Mouse (Mus musculus) adrenal gland, postnatal 4 days (tissue): ENCODE data around the gene H2afy2. TPM values are rescaled to one million over a fixed set of nuclear protein-coding genes. Genes with fewer than 3 reads are reported as not detected.

Experiments used
- DNase-seq, 2 experiments: peaks; one replicate each; pipeline ENCODE4 v3.0.0; 2021 to 2022; ENCODE audit warnings: low spot score in 2 of 2, mixed read lengths in 2 of 2
- total RNA-seq, 2 experiments: library from RNA; stranded (reverse); gene quantifications; 2 replicates each; pipeline ENCODE4 v1.2.3; 2021

The H2afy2 gene
- total RNA-seq, 2 experiments from 2014 or later, result 35.2 to 35.4 TPM

DNA sequence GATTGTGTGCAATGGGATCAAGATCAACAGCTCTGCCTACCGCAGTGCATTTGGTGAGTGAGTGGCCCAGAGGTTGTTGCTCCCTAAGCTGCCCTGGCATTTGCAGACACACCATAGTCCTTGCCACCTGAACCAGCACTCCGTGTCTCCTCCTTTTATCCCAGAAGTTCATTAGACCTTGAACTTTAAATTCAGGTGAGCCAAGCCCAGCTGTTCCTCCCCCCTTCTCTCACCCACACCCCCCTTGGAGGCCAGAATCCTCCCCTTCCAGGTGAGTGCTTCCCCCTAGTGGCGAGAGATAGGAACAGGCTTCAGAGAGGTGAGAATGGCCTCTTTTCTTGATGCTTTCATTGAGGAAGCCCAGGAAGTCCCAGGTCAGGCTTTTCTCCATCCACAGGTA is 49.6 kb downstream of the H2afy2 start:
- peak in 1 of 2 experiments; percentile 25 for DNase-seq

DNA sequence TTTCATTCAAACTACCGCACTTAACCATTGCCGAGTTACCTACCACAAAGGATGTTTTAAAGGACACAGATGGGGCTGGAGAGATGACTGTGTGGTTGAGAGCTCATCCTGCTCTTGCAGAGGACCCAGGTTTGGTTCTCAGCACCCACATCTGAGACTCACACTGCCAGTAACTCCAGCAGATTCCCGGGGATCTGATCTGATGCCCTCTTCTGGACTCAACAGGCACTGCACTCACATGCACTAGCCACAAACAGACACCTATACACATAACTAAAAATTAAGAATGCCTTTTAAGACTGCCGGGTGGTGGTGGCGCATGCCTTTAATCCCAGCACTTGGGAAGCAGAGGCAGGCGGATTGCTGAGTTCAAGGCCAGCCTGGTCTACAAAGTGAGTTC is 53.8 kb downstream of the H2afy2 start:
- DNase-seq, result no peak

DNA sequence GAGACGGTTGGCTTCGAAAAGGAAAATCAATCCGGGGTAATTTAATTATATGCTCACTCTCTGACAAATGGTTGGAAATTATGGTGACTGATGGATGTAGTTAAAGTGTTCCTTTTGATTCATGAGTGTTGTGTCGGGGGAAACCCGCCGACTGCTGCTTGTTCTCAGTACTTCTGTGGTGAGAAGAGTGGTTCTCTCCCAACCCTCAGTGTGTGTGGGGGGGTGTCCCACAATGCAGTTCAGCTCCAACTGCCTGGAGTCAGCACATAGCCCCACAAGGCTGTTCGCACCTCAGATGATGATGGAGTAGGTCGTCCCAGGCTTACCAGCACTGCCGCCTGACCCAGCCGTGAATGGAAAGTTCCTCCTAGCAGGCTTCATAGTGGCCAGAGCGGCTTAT is 54.8 kb downstream of the H2afy2 start:
- DNase-seq, result no peak

DNA sequence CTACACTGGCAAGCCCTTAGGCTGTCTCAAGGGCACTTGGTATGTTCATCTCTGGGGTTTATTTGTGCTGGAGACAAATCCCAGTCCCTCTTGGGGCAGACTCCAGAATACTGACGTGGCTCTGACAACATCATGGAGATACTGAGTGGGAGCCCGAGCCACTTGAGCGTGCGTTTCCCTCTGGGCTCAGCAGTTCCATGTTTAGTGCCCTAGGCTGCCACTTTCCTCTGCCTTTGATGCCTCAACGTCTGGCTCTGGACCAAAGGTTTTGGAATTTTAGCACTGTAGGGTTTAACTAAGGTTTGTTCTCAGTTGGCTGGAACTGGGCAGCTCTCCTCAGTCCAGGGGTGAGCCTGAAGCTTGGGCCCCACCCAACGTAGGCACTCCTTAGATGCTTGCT is 60.7 kb downstream of the H2afy2 start:
- DNase-seq, result no peak

DNA sequence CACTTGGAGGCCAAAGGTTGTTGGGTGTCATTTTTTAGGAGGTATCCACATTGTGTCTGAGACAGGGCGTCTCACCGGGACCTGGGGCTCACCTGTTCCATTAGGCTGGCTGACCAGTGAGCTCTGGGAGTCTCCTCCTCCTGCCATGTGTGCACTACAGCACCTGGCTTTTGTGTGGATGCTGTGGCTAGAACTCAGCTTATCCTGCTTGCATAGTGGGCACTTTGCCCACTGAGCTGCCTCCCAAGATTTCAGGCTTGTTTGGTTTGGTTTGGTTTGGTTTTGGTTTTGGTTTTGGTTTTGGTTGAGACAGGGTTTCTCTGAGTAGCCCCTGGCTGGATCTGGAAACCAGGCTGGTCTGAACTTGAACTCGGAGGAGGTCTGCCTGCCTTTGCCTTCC is 61.7 kb downstream of the H2afy2 start:
- no peak for DNase-seq

DNA sequence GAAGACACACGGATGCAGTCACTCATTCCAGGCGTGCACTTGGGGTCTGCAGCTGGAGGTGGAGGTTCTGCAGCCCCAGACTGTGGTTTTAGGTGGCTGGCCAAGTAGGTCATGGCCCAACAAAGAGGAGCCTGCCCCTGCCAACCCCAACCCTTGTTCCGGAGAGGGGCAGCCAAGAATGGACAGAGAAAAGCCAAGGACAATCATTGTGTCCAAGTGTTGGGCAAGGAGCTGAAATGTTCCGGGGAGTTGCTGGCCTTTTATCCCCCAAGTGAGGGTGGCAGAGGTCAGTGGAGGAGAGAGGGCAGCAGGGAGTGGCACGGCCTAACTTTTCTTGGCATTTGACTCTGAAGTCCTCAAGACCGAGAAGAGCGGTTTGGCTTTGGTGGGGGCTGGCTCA is 63.6 kb downstream of the H2afy2 start:
- DNase-seq, result peak in 1 of 2 experiments; percentile 26

DNA sequence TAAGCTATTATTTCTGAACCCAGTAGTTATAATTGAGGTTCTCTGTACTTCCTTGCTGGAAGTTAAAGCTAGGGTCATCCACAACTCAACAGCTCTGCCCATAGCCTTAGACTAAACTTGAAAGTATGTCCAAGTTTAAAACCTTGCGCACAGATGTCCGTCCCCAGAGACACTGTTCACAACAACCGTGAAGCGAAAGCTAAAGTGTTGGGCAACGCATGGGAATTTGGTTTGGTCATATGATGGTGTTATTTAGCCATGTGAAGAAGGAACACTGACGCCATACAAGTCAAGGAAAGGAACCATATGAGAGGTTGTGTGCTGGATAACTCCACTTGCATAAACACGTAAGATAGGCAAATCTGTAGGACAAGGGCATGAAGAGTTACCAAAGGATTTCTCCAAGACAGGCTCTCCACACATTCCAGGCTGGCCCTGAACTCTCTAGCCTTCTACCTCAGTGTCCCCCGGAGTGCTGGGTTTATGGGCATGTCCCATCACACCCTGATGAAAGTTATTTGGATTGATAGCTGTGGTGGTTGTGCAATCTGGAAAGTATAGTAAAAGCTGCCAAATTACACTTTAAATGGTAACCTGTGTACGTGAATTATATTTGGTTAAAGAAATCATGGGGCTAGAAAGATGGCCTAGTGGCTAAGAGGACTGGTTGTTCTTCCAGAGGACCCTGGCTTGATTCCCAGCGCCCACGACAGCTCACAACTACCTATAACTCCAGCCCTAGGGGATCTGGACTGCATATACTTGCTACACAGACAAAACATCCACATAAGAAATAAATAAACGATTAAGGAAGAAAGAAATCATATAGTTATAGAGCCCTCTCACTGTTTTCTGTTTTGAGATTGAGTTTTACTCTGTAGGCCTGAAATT is 66.3 kb downstream of the H2afy2 start:
- DNase-seq, result no peak

DNA sequence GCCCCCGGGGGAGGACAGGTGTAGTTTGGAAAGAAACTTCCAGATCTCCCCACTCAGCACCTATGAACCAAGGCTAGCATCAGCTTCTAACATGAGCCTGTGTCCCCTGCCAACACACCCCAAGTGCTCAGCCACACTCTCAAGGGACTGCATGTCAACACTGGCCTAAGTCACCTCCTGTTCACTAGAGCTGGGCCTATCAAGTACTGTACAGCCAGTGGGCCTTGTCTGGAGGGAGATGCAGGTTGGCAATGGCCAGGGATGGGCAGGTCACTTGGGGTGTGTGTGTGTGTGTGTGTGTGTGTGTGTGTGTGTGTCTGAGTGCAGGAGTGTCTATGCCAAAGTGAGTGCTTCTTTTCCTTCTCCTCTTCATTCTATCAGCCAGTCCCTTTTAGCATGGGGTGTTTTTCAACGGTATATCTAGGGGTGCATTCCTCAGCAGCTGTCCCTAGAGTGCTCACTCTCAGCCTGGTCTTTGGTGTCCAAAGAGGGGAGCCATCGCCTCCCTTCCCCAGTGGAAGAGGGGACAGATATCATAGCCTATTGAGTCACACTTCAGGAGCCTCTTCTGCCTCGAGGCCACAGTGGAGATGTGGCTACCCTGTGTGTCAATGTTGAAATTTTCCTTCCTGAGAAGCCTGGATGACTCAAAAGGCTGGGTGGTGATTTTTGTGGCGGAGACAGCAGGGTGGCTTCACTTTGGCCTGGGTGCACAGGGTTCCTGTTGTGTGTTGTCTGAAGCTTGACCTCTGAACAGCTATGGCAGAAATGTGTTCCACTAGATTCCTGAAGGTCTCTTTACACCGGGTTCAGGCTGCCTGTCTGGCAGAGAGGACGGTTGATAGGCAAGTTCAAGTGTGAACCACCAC is 67.7 kb downstream of the H2afy2 start:
- DNase-seq, result peak in 1 of 2 experiments; percentile 23

DNA sequence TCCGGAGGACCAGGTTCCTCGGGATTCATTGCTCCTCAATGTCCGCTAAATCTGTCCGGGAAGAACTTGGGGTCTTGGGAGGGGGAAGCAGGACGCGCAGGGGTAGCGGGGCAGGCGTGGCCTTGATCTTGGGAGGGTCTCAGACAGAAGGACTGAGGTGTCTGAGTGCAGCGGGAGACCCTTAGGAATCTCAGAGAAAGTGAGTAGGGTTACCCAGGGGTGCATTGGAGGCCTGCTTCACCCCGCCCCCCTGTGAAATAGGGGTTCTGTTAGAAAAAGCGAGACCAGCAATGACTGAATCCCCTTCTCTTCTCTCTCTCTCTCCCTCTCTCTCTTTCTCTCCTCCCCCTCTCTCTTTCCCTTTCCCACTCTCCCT is 68.5 kb downstream of the H2afy2 start:
- DNase-seq, result no peak

DNA sequence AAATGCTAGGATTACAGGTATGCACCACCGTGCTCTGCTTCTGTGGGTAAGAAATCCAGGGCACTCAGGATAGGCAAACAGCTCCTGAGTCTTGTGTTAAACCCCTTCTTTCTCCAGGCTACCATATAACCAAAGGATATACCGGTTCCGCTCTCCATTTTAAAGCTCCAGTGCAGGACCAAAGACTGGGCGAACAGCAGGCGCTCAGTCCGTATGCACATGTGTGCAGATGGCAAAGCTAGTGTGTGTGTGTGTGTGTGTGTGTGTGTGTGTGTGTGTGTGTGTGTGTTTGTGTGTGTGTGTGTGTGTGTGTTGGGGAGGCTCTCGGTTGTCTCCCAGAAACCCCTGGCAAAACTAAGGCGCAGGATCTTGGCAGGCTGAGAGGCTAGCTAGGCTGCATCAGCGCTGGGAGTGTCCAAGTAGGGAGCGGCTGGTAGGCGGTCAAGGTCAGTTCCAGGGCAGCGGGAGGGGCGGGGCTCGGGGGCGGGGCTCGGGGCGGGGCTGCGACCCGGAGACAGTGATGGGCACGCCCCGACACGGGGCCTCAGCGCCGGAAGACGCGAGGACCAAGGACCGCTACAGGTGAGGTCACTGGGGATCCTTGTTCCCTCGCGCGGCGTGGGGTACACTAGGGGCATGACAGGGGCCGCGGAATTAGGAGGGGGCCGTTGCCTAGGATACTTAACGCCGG is 69.0 kb downstream of the H2afy2 start, which contains the start of gene Aifm2:
Aifm2 (plus strand) TSS at position 493 of the 691 bp plus-strand sequence.
- peak in 1 of 2 experiments; percentile 69 for DNase-seq

DNA sequence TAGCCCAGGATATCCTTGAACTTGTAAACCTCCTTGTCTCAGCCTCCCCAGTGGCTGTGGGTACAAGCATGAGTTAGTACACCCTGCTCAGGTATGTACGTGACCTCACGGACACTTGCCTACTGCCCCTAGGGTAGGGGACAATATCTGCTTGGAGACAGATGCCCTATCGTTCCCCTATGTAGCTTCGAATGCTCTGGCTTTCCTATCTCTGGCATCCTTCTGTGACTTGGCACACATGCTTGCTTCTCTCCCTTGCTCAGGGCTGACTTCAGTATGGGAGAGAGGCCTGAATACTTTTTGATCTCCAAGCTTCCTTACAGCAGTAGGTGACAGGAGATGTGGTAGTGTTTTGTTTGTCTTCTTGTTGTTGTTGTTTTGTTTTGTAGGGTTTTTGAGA is 69.8 kb downstream of the H2afy2 start:
- DNase-seq, result no peak

DNA sequence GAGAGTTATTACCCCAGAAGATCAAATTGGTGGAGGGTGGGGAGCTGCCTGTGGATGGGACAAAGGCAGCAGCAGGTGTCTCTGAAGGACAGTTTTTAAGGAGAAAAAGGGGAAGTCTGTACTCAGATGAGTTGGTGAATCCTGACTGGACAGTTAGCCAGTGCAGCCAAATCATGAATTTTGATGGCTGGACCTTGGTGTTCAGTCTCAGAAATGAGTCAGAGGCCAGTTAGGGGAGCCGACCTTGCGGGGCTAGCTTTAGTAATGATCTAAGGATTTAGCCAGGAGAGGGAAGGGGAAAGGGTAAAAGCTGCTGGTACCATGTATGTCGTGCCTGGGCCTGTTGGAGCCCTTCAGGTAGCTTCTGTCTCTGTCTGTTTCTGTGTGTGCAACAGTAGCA is 70.3 kb downstream of the H2afy2 start:
- no peak for DNase-seq

DNA sequence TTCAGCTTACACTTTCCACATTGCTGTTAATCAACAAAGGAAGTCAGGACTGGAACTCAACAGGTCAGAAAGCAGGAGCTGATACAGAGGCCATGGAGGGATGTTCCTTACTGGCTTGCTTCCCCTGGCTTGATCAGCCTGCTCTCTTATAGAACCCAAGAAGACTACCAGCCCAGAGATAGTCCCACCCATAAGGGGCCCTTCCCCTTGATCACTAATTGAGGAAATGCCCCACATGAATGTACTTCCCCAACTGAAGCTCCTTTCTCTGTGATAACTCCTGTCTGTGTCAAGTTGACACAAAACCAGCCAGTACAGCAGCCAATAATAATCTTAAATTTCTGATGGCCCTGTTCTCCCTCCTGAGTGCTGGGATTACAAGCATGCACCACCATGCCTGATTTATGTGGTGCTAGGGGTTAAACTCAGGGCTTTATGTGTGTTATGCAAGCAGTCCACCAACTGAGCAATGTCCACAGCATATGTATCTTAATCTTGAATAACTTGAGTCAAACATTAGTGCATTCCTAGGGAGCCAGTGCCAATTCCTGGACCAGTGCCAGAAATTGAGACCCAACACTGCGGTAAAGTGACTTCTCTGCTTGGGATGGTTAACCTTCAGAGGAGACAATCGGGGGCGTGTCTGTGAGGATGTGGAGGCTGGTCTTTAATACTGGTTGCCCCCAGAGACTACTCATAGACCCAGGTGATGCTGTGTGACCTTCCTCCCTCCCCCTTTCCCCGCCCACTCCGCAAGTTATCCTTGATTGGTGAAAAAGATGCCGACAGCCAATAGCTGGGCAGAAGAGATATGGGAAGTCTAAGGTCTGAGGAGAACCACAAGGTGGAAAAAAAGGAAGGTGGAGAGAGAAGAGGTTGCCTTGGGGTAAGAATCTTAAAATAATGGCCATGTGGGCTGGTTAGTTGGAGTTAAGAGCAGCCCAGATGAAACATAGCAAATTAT is 77.3 kb downstream of the H2afy2 start:
- no peak for DNase-seq

DNA sequence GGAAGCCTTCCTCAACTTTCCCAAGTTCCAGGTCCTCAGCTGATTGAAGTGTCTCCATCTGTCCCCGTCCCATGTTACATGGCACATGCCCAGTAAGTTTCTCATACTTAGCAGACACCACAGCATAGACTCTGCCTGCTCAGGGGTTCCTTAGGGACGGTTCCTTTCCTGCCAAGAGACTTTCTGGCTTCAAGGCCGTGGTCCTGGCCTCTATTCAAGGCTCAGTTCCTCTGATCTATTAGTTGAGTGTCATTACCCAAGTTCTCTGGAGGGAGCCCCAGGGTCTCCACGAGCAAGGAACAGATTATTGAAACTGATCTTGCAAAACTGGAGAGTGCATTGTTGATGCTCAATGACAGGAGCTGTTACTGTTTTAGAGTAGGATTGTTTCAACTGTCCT is 79.3 kb downstream of the H2afy2 start:
- no peak for DNase-seq

DNA sequence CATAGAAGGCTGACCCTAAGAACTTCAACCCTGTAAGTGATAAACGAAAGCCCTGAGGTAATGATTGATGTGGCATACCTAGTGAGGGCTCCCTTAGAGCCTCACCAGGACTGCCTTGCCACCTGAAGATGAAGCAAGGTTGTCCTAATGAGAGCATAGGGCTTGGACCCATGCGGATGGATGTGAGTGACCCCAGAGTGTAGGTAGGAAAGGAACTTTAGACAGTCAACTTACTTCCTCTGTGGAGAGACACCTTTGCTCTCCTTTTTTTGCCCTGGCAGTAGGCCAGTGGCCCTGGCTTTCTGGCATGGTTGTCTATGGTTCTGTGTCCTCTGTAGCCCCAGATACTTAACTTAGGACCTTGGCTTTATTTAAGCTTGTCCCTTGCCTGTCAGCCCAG is 86.9 kb downstream of the H2afy2 start:
- DNase-seq, result no peak

DNA sequence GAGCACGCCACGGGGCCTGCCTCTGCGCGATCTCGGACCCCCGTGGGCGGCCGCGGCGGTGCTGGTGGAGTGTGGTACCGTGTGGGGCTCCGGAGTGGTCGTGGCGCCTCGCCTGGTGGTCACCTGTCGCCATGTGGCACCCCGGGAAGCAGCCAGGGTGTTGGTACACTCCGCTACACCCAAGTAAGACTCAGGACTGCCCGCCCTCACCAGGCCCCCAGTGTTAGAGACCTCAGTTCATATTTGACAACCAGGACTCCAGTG is 87.5 kb downstream of the H2afy2 start:
- DNase-seq, result no peak

DNA sequence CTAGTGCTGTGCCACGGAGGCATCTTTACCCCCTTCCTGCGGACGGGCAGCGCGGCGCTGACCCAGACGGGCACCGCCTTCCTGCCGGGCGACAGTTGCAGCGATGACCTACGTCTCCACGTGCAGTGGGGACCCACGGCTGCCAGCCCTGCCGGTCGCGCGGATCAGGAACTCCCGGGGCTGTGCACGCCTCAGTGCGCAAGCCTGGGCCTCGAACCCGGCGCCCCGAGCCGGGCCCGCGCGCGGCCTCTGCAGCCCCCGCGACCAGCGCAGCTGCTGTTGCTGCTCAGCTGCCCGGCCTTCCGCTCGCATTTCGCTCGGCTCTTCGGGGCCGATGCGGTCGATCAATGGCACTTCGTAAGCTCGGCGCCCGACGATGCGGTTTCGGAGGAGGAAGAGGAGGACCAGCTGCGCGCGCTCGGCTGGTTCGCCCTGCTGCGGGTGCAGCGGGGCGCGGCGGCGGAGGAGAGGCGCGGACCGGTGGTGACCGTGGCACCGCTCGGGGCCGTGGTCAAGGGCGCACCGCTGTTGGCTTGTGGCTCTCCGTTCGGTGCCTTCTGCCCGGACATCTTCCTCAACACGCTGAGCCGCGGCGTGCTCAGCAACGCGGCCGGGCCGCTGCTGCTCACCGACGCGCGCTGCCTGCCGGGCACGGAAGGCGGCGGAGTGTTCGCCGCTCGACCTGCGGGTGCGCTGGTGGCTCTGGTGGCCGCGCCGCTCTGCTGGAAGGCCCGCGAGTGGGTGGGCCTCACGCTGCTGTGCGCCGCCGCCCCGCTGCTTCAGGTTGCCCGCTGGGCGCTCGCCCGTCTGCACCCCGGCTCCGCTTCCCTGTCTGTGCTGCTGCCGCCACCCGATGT is 88.0 kb downstream of the H2afy2 start:
- no peak for DNase-seq

DNA sequence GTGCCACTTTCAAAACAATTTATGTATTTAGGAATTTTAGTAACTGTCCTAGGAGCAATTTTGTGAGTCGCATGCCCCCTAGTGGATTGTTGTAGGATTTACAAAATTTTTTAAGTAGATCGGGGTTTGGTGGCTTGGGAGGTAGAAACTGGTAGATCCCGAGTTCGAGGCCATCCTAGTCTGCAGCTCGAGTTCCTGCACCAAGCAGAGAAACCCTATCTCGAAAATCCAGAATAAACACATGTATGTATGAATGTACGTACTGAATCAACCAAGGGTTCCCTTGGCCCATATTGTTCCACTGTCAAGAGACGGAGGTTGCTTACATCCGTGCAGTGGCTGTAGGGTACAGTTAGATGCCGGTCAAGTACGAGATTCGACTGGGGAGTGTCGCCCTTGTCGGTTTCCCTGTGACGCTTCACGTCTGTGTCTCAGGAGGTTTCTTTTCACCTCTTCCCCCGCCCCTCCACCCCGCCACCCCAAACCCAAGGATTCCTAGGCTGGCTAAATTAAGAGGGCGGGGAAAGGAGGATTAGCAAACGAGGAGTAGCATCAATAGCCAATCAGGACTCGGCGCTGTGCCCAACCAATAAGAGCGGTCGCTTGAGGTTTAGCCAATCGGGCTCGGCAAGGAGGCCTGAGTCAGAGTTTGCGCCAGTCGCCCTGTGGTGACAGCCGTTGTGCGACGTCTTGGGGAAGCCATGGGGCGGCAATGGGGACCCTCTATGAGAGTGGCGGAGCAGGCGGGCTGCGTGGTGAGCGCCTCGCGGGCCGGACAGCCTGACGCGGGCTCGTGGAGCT is 88.9 kb downstream of the H2afy2 start, which contains the start of gene Tysnd1:
Tysnd1 (plus strand) TSS at position 645 of the 801 bp plus-strand sequence.
- peak; percentile 88 to 96 for DNase-seq

DNA sequence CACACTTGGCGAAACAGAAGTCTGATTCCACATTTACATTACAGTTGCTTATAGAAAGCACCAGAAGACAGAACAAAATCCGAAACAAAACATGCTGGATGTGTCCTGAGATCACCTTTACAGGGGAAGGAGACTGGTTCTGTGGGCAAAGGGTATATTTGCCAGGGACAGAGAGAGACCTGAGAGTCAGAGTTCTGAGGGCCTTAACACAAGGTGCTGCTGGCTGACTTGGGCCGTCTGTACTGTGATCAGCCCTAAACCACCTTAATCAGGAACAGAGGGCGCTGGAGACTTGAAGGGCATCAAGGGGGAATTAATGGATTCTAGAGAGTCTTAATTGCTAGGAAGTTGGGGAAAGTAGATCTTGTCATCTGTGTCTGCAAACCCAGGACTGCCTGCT is 90.4 kb downstream of the H2afy2 start:
- DNase-seq, result no peak
